Mouse (Mus musculus) MEL (cell line): Measurements from ENCODE around the gene Gm15217. TPM values are rescaled to one million over a fixed set of nuclear protein-coding genes. Genes with fewer than 3 reads are reported as not detected.

Source experiments
- DNase-seq: peaks from one replicate; pipeline ENCODE4 v3.0.0; 2011; ENCODE audit warnings: low read depth, low spot score
- H3K27ac ChIP-seq: 2 replicates; pipeline ENCODE4 v1.5.1; 2012; ENCODE audit warnings: low read depth, mild to moderate bottlenecking, control low read depth, low read length, moderate library complexity; ENCODE audit not compliant: control insufficient read depth
- H3K27me3 ChIP-seq, 2 experiments: fragments of 150-350 bp in 1 of 2; sonication (generic) in 1 of 2; 2 replicates each; pipeline ENCODE4 v1.6.1; 2012; ENCODE audit warnings: low read length in 2 of 2, mild to moderate bottlenecking in 2 of 2, improper control_type of control experiment in 1 of 2, moderate library complexity in 1 of 2; ENCODE audit not compliant: insufficient read depth in 2 of 2, control insufficient read depth in 1 of 2
- H3K36me3 ChIP-seq, 2 experiments: 2 replicates each; pipeline ENCODE4 v1.6.1; 2012 to 2014; ENCODE audit warnings: low read length in 2 of 2, improper control_type of control experiment in 1 of 2, inconsistent platforms in 1 of 2, mild to moderate bottlenecking in 1 of 2; ENCODE audit not compliant: insufficient read depth in 2 of 2, control insufficient read depth in 1 of 2
- H3K4me1 ChIP-seq, 2 experiments: fragments of 150-350 bp in 1 of 2; sonication (generic) in 1 of 2; 2 replicates each; pipeline ENCODE4 v1.6.1; 2012; ENCODE audit warnings: low read length in 2 of 2, improper control_type of control experiment in 1 of 2, mild to moderate bottlenecking in 1 of 2; ENCODE audit not compliant: insufficient read depth in 2 of 2, control insufficient read depth in 1 of 2
- H3K4me3 ChIP-seq, 2 experiments: fragments of 150-350 bp in 1 of 2; sonication (generic) in 1 of 2; 2 replicates each; pipeline ENCODE4 v1.5.1; 2012; ENCODE audit warnings: low read depth in 2 of 2, low read length in 2 of 2, mild to moderate bottlenecking in 2 of 2, moderate library complexity in 2 of 2, control low read depth in 1 of 2, improper control_type of control experiment in 1 of 2; ENCODE audit not compliant: control insufficient read depth in 1 of 2, insufficient read depth in 1 of 2
- H3K79me2 ChIP-seq: 2 replicates; pipeline ENCODE4 v1.6.1; 2012; ENCODE audit warnings: mild to moderate bottlenecking, low read length, moderate library complexity; ENCODE audit not compliant: control insufficient read depth, poor library complexity, insufficient read depth
- H3K9ac ChIP-seq: 2 replicates; pipeline ENCODE4 v1.6.1; 2012; ENCODE audit warnings: low read depth, mild to moderate bottlenecking, control low read depth, low read length, moderate library complexity; ENCODE audit not compliant: control insufficient read depth, poor library complexity, severe bottlenecking
- H3K9me3 ChIP-seq: fragments of 150-350 bp; sonication (generic); replicated peaks from 2 replicates; pipeline ENCODE4 v1.6.1; 2012; ENCODE audit warnings: mild to moderate bottlenecking, low read length, improper control_type of control experiment, moderate library complexity; ENCODE audit not compliant: insufficient read depth
- CHD1 ChIP-seq: IDR thresholded peaks from 2 replicates; pipeline ENCODE4 v1.6.1; 2012; ENCODE audit warnings: low read depth, mild to moderate bottlenecking, inconsistent platforms, low read length, improper control_type of control experiment
- CHD2 ChIP-seq: IDR thresholded peaks from 2 replicates; pipeline ENCODE4 v1.6.1; 2011; ENCODE audit warnings: low read length, improper control_type of control experiment
- EP300 ChIP-seq, 2 experiments: IDR thresholded peaks; 2 replicates each; pipeline ENCODE4 v1.6.1; 2011; ENCODE audit warnings: improper control_type of control experiment in 2 of 2, low read length in 2 of 2, low read depth in 1 of 2, mild to moderate bottlenecking in 1 of 2
- ETS1 ChIP-seq: IDR thresholded peaks from 2 replicates; pipeline ENCODE4 v1.6.1; 2012; ENCODE audit warnings: low read depth, mild to moderate bottlenecking, inconsistent platforms, low read length, improper control_type of control experiment, moderate library complexity
- GABPA ChIP-seq: IDR thresholded peaks from 2 replicates; pipeline ENCODE4 v1.6.1; 2012; ENCODE audit warnings: low read depth, mild to moderate bottlenecking, inconsistent platforms, low read length, improper control_type of control experiment, moderate library complexity
- GATA1 ChIP-seq: IDR thresholded peaks from 2 replicates; pipeline ENCODE4 v1.6.1; 2011; ENCODE audit warnings: low read depth, low read length, improper control_type of control experiment
- HCFC1 ChIP-seq: IDR thresholded peaks from 2 replicates; pipeline ENCODE4 v1.6.1; 2012; ENCODE audit warnings: low read depth, mild to moderate bottlenecking, inconsistent platforms, low read length, improper control_type of control experiment, moderate library complexity
- JUND ChIP-seq: IDR thresholded peaks from 2 replicates; pipeline ENCODE4 v1.6.1; 2011; ENCODE audit warnings: low read depth, mild to moderate bottlenecking, improper control_type of control experiment, low read length
- NELFE ChIP-seq: IDR thresholded peaks from 2 replicates; pipeline ENCODE4 v1.6.1; 2011; ENCODE audit warnings: low read depth, low read length, improper control_type of control experiment
- POLR2A ChIP-seq, 2 experiments: IDR thresholded peaks; 2 replicates each; pipeline ENCODE4 v1.6.1; 2011 to 2012; ENCODE audit warnings: low read length in 2 of 2, mild to moderate bottlenecking in 2 of 2, control low read depth in 1 of 2, improper control_type of control experiment in 1 of 2, low read depth in 1 of 2, moderate library complexity in 1 of 2; ENCODE audit not compliant: control insufficient read depth in 1 of 2, insufficient read depth in 1 of 2, poor library complexity in 1 of 2
- POLR2AphosphoS5 ChIP-seq: IDR thresholded peaks from 2 replicates; pipeline ENCODE4 v1.6.1; 2012; ENCODE audit warnings: low read depth, borderline replicate concordance, mild to moderate bottlenecking, inconsistent platforms, low read length, moderate library complexity, mixed read lengths
- RAD21 ChIP-seq: IDR thresholded peaks from 2 replicates; pipeline ENCODE4 v1.6.1; 2011; ENCODE audit warnings: mild to moderate bottlenecking, low read depth, low read length, improper control_type of control experiment
- SIN3A ChIP-seq: IDR thresholded peaks from 2 replicates; pipeline ENCODE4 v1.6.1; 2012; ENCODE audit warnings: low read length, improper control_type of control experiment, inconsistent platforms
- SMC3 ChIP-seq: IDR thresholded peaks from 2 replicates; pipeline ENCODE4 v1.6.1; 2011; ENCODE audit warnings: low read depth, low read length, improper control_type of control experiment
- TBP ChIP-seq: IDR thresholded peaks from 2 replicates; pipeline ENCODE4 v1.8.0; 2011; ENCODE audit warnings: low read depth, low read length, improper control_type of control experiment
- TCF12 ChIP-seq: IDR thresholded peaks from 2 replicates; pipeline ENCODE4 v1.6.1; 2014; ENCODE audit warnings: low read depth, mild to moderate bottlenecking, inconsistent platforms, low read length, improper control_type of control experiment, moderate library complexity
- UBTF ChIP-seq: IDR thresholded peaks from 2 replicates; pipeline ENCODE4 v1.6.1; 2012; ENCODE audit warnings: low read depth, mild to moderate bottlenecking, inconsistent platforms, low read length, improper control_type of control experiment, moderate library complexity, borderline replicate concordance; ENCODE audit not compliant: insufficient read depth
- ZKSCAN1 ChIP-seq: IDR thresholded peaks from 2 replicates; pipeline ENCODE4 v1.6.1; 2012; ENCODE audit warnings: low read depth, mild to moderate bottlenecking, inconsistent platforms, low read length, improper control_type of control experiment, moderate library complexity
- ZMIZ1 ChIP-seq: IDR thresholded peaks from 2 replicates; pipeline ENCODE4 v1.6.1; 2012; ENCODE audit warnings: low read depth, mild to moderate bottlenecking, inconsistent platforms, low read length, improper control_type of control experiment, moderate library complexity
- polyA plus RNA-seq, 2 experiments: library from polyadenylated mRNA; stranded (reverse) in 1 of 2; unstranded in 1 of 2; fragments of >175 nt in 1 of 2; fragments of >200 nt in 1 of 2; gene quantifications; 2 replicates each; pipeline versions ENCODE4 v1.2.1 to v1.2.4; 2012; ENCODE audit warnings: low replicate concordance in 2 of 2, low read depth in 1 of 2; ENCODE audit not compliant: insufficient read length in 2 of 2, insufficient read depth in 1 of 2, missing spikeins in 1 of 2
- total RNA-seq: library from RNA; depleted of rRNA; stranded (reverse); fragments of 300-350 nt; gene quantifications from 2 replicates; pipeline ENCODE4 v1.2.3, GENCODE M21; 2012; rRNA removed

The Gm15217 gene
- total and polyA plus RNA-seq, 3 experiments = not detected

- Histone ChIP-seq H3K27me3 (no peaks in the 10 kb centered on the region), H3K4me3 (no peak overlapping the region), H3K9me3 (no peaks in the 10 kb centered on the region), H3K36me3 (no peaks in the 10 kb centered on the region)
- DNase-seq = no peak
- TF ChIP-seq TBP (no peak), SMC3 (no peak), POLR2AphosphoS5 (no peak), TCF12 (no peak), GABPA (no peak), CHD2 (no peak), SIN3A (no peak), POLR2A (IDR thresholded peaks at IDR 0.05; ENCODE audit: control insufficient read depth in 1 of 2, insufficient read depth in 1 of 2, low read depth in 1 of 2, low read length in 2 of 2, poor library complexity in 1 of 2) (no peak), ETS1 (no peak), RAD21 (no peak), HCFC1 (no peak), UBTF (no peak), CHD1 (no peak), ZKSCAN1 (no peak), GATA1 (no peak), NELFE (no peak), ZMIZ1 (no peak), EP300 (IDR thresholded peaks at IDR 0.05; ENCODE audit: low read depth in 1 of 2, low read length in 2 of 2) (no peak), JUND (no peak)
- TF ChIP-seq, all 39 proteins: peak for 0
- H3K4me1 ChIP-seq = no peaks in the 10 kb centered on the region
- no peak overlapping the region for H3K27ac ChIP-seq
- H3K79me2 ChIP-seq = no peaks in the 10 kb centered on the region
- H3K9ac ChIP-seq = no peak overlapping the region
Measured at GRCm38 (mm10) chr14:46430231-46430630, 51.0 kb downstream of the Gm15217 start.

Other genes starting within 250 kb of the Gm15217 start
- not detected in 2 replicates for gene Bmp4, start 11.3 kb downstream of the Gm15217 start, total RNA-seq
- gene Bmp4, start 11.3 kb downstream of the Gm15217 start, polyA plus RNA-seq = not detected